Mouse (Mus musculus) brain, adult 2 months (tissue): ENCODE results near the gene Zmiz2.
"Not testable (repeated sequence)": the region's sequence is repeated elsewhere in the genome, so short reads cannot be mapped to it uniquely, and the experiment has no call there.

Experiments
- DNase-seq: peaks from one replicate; pipeline ENCODE4 v3.0.0; 2011; ENCODE audit warnings: low read depth, low spot score

Zmiz2 gene

DNA sequence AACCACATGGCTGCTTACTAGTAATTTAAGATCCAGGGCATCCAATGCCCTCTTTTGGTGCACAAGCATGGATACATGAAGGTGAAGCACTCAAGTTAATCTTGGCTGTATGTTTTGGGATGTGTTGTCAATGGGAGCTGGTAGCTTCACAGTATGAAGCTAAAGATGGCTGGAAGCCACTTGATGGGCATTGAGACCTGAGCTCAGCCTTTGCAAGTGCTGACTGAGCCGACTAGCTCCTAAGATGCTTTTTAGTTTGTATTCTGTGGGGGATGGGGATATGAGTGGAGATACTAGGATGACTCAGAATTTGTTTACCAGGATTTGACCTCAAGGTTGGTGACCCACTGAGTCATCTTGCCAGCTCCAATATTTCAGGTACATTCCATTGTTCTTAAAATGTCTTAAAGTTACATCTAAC is 31.4 kb downstream of the Zmiz2 start:
- no peak for DNase-seq

DNA sequence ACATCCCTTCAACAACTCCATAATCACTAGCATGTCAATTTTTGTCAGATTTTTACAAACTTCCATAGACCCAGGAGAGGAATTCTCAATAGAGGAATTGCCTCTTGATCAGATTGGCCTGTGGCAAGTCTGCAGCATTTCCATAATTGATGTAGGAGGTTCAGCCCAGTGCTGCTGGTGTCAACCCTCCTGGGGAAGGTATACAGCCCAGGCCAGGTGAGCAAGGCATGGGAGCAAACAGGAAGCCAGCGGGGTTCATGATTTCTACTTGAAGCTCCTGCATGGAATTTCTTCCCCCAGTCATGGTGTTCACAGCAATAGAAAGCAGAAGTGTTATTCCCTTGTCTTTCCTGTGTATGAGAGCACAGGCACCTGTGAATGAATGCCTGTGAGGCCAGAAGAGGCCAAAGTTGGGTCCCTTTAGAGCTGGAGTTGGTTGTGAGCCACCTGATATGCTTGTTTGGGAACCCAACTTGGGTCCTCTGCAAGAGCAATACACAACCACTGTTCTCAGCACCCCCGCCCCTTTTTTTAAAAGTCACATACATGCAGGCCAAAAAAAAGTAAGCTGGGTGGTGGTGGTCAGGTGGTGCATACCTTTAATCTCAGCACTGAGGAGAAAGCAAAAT is 32.0 kb downstream of the Zmiz2 start:
- no peak for DNase-seq

DNA sequence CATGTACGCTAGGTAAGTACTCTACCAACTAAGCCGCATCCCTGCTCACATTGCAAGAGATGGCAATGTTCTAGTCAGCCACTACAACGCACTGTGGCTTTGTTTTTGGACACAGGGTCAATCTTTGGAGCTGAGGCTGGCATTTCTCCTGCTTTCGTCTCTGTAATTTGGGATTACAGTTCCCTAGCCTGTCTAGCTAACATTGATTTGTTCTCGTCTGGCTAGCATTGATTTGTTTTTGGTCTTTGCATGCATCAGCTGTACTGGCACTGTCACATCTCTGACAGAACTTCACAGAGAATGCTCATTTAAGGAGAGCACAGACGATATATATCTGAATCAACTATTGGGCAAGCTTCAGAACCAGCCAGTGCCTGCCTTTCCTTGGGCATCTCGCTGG is 41.3 kb downstream of the Zmiz2 start:
- no peak for DNase-seq

DNA sequence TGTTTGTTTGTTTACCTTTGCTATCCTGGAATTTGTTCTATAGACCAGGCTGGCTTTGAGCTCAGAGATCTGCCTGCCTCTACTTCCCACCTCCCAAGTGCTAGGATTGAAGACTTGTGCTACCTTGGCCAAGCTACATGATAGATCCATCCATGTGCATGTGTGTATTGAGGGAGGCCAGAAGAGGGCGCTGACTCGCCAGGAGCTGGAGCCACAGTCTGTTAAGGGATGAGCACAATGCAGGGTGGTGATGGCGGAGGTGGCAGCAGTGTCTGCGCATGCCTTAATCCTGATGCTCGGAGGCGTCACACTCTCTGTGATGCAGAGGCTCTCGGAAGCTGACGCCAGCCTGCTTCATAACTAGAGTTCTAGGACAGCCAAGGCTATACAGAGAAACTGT is 47.6 kb downstream of the Zmiz2 start:
- peak; percentile 67 for DNase-seq

DNA sequence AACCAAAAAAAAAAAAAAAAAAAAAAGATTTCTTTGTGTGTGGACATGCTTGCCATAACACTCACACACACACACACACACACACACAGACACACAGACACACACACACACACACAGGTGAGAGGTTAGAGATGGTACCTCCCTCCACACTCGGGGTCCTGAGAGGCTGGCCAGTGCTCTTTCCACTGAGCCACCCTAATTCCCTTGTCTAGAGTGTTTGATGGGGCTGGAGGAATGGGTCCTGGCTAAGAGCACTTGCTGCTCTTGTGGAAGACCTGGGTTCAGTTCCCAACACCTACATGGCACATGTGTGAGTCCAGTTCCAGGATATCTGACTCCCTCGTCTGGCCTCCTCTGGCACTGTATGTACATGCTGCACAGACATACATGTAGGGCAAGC is 48.8 kb downstream of the Zmiz2 start:
- no peak for DNase-seq

DNA sequence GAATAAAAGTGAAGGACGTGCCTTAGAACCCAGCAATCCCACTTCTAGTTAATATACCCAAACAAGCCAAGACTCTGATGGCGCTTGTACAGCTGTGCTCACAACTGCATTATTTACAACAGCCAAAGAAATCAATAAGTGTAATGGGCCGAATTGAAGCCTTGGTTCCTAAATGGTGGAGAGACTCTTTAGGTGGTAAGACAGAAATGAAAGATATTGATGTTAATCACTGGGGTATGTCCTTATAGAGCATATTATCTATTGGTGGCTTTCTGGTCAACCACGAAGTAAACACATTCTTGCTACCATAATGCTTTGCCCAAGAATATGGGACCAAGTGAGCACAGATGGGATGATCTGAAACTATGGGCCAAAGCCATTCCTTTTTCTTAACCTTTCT is 51.3 kb downstream of the Zmiz2 start:
- no peak for DNase-seq

DNA sequence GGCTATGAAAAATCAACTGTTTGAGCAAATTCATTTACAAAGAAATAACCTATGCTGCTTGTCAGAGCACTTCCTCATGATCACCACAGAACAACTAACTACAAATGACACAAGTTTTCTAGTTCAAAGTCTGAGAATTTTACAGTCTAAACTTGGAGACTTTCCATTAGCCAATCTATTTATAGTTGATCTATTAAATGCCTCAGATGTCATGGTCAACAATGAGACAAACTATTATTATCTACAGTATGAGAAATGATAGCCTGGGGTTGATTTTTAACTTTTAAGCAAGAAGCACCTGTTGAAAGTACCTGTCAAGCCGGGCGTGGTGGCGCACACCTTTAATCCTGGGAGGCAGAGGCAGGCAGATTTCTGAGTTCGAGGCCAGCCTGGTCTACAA is 53.7 kb downstream of the Zmiz2 start:
- no peak for DNase-seq

DNA sequence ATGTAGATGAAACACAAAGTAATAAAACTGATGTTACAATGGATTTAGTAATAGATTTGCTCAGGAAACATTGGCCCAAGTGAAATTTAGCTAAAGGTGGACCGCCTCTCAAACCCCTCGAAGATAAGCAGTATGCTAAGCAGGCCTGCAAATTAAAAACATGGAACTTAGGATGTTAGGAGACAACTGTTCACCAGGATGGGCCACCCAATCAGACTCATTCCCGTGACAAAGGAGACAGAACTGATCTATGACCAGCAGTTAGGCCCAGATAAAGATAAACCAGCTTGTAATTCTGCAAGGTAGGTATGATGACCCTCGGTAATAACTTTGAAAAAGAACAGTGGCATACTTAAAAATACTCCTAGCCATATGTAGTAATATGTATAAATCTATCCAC is 54.2 kb downstream of the Zmiz2 start:
- no peak for DNase-seq

DNA sequence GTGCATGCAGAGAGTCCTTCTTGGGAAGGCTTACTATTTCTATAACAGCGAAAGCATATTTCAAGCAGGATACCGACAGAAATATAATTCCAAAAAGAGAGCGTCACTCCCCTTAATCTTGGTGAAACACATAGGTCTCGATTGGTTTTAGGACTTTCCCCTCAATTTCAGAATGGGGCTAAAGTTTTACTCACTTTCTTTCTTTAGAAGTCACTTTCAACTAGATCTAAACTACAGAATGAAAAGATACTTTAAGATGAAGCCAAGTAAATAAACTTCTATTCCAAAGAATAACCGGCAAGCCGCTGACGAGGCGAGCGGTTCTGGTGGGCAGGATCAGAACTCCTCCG is 54.8 kb downstream of the Zmiz2 start:
- no peak for DNase-seq

DNA sequence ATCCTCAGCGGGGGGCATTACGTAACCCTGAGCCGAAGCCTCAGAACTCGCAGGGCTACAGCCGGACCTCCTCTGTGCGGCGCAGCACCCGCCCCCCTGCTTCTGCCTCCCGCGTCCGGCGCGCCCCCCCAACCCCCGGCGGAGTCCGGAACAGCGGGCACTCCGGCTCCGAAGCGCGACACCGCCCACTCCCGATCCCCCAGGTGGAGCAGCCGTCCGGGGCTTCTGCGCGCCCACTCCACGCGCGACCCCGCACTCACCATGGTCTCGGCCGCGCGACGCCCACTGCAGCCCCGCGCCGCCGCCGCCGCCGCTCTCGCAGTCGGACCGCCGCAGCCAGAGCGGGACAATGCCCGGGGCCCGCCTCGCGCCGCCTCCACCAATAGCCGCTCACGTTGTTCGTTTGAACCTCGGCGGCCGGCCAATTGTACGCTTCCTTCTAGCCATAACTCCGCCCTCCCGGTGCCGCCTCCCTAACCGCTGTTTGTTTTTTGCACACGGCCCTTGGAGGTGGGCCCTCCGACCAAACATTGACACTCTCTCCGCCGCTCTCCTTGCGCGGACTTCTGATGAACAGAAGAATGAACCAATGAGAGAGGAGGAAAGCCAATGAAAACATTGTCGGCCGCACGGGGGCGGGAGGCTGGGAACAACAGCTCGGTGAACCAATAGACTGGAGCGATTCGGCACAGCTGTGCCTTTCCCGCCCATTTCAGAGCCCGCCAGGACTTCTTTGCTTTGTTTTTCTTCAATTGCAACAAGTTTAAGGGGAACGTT is 55.4 kb downstream of the Zmiz2 start, which contains the start of gene H2afv:
Gene H2afv, minus strand, starts transcription at position 367 of the 777 bp plus-strand sequence.
- DNase-seq = peak; percentile 100

DNA sequence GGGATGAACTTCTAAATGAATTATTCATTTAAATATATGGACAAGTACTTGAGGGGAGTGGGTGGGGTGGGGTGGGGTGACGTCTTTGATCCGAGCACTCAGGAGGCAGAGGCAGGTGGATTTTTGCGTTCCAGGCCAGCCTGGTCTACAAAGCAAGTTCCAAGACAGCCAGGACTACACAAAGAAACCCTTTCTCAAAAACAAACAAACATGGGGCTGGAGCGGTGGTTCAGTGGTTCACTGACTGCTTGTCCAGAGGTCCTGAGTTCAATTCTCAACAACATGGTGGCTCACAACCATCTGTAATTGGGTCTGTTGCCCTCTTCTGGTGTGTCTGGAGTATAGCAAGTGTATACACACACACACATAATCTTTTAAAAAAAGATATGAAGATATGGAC is 56.6 kb downstream of the Zmiz2 start:
- DNase-seq = no peak

DNA sequence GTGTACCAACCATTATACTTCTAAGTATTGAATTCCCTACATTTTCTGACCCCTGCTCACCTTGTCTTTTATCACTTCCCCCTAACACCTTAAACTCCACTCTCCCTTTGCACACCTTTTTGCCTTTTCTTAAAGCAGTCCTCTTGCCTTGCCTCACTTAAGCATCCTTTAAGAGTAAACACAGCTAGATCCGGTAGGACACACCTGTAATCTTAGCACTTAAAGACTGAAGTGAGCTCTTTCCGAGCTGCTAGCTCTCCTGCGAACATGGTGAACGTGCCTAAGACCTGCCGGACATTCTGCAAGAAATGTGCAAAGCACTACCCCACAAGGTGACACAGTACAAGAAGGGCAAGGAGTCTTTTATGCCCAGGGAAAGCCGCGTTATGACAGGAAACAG is 57.1 kb downstream of the Zmiz2 start:
- DNase-seq = no peak

DNA sequence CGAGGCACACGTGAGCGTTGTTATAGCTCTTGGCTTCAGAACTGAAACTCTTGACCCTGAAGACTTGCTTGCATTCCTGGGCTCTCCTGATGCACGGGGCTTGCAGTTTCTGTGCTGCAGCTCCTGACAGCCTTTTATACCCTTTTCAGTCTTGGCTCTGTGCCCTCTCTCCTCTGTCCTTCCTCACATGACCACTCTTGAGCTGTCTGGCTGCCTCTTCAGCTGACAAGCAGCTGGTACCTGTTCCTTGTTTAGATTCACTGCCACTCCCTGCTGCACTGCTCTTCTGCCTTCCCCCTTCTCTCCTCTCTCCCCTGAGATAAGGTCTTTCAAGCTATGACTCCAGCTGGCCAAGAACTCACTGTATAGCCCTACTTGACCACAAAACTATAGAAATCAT is 58.6 kb downstream of the Zmiz2 start:
- no peak for DNase-seq

DNA sequence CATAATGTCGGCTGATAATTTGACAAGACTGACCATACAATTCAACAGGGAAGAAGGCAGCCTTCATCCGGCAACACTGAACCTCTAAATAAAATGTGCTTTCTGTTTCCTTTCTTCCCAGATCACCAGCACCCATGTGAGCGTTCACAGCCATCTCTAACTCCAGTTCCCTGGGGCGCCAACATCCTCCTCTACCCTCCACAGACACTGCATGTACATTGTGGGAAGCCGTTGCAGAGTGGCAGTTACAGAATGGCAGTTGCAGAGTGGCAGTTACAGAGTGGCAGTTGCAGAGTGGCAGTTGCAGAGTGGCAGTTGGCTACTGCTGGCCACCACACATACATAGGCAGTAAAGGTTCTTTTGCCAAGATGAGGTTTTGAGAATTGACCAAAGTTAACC is 59.3 kb downstream of the Zmiz2 start:
- DNase-seq = not testable (repeated sequence)
